ENCODE assay signal across 18 mouse cellular contexts in genomic region chr1:127548078-127548477, GRCm38 (mm10).
"Had no signal": no experiment of that assay in that cellular context is flagged by ENCODE, and none has a peak within 500 bp of the region (broad histone marks: within the 10 kb centered on the region; RNA-seq: fewer than 3 reads in every experiment).

No protein-coding gene starts in this region.

- H3K27me3 ChIP-seq: liver, embryonic 13.5 days; stomach, embryonic 15.5 days had no signal

- DNase-seq: kidney, adult 2 months; kidney, postnatal 36 days; layer of hippocampus, postnatal 36 days; liver, embryonic 13.5 days; lung, adult 2 months; lung, postnatal 14 days; lung, postnatal 4 days; right cerebral cortex, adult 18-20 months; right cerebral cortex, postnatal 14 days; right cerebral cortex, postnatal 4 days; spleen, adult 18-20 months; thymus, postnatal 25 days had no signal

- H3K4me3 ChIP-seq: left cerebral cortex, adult 2 months; liver, embryonic 13.5 days; myocyte; neural tube, embryonic 15.5 days; stomach, embryonic 15.5 days had no signal

- ATAC-seq: intestine, postnatal 0 days had no signal

- H3K27ac ChIP-seq: kidney, postnatal 0 days; left cerebral cortex, adult 2 months; liver, embryonic 13.5 days; neural tube, embryonic 15.5 days; stomach, embryonic 15.5 days had no signal

- H3K4me2 ChIP-seq: liver, embryonic 13.5 days; neural tube, embryonic 15.5 days; stomach, embryonic 15.5 days had no signal

- H3K9ac ChIP-seq: liver, embryonic 13.5 days; neural tube, embryonic 15.5 days; stomach, embryonic 15.5 days had no signal

- H3K4me1 ChIP-seq: liver, embryonic 13.5 days; neural tube, embryonic 15.5 days; stomach, embryonic 15.5 days had no signal

- H3K36me3 ChIP-seq: liver, embryonic 13.5 days; neural tube, embryonic 15.5 days; stomach, embryonic 15.5 days had no signal

- H3K9me3 ChIP-seq: liver, embryonic 13.5 days; neural tube, embryonic 15.5 days; stomach, embryonic 15.5 days had no signal
